Mouse (Mus musculus) effector memory CD4-positive, alpha-beta T cell, adult 7 months (primary cell): ENCODE results near the gene Zic2. TPM values are rescaled to one million over a fixed set of nuclear protein-coding genes. Genes with fewer than 3 reads are reported as not detected.

Source experiments
- polyA plus RNA-seq: library from polyadenylated mRNA; unstranded; fragments of 100-300 nt; shearing (Covaris generic); gene quantifications from one replicate; pipeline ENCODE4 v1.2.1, GENCODE M21; 2017

The Zic2 gene
- not detected for polyA plus RNA-seq

DNA sequence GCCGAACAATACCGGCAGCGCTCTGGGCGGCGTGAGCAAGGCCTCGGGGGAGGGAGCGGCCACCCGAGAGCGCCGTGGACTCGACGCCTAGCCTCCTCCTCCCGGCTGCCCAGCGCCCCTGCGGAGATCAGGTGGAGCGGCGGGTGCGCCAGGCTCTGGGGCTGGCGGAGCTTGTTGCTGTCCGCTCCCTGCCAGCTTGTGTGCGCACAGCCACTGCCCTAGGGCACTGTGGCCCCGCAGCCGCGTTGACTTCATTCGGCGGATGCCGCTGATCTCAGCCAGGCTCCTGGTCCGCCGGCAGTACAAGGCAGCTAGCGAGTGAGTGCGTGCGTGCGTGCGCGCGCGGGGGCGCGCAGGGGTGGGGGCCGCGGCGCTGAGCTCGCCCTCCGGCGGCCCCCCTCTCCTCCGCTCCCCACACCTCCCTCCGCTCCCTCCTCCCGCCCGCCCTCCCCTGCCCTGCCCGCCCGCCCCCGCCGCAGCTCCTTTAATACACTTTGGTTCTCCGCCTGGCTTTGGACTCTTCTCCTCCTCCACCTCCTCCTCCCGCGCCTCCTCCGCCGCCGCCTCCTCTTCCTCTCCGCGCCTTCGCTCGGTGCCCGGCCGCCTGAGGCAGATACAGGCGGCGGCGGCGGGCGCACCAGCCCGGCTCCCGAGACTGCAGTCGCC is at the start of gene Zic2:
TSS of gene Zic2 (plus strand) at position 545 of the 666 bp plus-strand sequence.

DNA sequence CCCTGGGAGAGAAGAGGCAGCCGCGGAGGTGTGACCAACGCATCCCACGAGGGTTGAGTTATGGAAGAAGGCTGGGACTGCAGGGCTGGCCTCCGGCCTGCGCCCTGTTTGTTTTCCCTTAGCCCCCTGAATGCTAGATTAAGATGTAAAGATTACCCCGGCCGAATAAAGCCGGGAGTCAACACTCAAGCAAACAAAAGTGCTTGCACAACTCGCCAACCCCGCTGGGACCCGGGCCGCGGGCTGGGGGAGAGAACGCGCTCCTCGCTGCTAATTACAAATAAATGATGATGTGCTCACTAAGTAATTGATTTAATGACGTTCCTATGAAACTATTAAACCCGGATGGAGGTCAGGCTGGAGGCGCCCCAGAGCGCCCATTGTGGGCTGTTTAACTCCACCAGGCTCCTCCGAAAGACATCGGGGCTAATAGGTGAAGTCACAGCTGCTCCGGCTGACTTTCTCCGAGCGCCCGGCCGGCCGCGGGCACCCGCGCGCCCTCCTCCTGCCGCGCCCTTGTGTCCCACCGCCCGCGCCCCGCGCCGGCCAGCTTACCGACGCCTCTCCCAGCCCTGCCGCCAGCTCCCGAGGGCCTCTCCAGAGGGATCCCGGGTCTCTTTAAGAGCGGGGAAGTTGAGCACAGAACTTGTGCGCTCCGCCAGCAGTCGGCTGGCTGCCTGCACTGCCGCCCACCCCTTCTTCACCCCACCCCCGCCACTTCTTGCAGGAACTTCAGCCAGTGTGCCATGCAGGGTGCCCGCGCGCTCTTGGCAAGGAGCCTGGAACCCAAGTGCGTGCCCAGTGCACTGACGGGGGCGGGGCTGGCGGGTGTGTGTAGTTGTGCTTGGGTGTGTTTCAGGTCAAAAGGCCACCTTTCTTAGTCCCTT is 24.5 kb upstream of the Zic2 start, which contains the start of gene Gm5089:
TSS of gene Gm5089 (minus strand) at position 620 of the 887 bp plus-strand sequence.

DNA sequence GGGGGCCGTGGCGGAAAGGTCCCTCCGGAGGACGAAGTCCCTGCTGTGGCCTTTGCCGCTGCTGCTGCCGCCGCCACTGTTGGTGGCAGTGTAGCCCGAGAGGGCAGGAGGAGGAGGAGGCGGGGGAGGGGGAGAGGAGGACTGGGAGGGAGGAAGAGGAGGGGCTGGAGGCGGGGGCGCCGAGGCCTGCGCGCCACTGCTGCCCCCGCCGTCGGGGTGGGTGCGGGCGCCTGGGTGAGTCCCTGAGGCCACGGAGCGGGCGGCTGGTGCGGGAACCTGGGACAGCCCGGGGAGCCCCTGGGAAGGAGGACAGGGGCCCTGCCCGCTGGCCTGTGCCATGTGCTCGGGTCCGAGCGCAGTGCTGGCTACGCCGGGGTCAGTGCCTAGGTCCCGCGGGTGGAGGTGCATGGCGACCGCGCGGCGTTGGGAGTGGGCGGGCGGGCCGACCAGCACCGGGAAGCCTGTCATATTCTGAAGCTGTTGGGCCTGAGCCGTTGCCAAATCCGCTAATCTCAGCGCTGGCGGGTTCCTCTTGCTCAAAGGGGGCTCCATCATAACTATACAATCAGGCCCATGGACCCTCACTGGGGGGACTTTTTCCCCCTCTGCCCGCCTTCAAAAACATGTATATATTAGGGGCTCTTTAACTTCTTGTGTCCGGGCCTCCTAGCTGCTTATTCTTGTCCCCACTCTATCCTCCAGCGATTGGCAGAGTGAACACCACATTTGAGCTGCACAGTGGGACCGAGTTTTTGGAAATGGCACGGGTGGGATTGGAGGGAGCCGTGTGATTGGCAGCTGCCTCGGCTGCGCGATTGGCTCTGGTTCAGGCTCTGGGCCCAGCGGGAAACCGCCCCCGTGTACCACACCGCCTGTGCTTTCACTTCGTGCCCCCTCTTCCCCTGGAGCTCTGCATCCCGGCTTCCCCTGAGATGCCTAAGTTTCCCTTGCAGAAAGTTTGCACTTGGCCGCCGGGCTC is 10.2 kb upstream of the Zic2 start, which contains the start of gene Zic5:
TSS of gene Zic5 (minus strand) at position 915 of the 979 bp plus-strand sequence.

DNA sequence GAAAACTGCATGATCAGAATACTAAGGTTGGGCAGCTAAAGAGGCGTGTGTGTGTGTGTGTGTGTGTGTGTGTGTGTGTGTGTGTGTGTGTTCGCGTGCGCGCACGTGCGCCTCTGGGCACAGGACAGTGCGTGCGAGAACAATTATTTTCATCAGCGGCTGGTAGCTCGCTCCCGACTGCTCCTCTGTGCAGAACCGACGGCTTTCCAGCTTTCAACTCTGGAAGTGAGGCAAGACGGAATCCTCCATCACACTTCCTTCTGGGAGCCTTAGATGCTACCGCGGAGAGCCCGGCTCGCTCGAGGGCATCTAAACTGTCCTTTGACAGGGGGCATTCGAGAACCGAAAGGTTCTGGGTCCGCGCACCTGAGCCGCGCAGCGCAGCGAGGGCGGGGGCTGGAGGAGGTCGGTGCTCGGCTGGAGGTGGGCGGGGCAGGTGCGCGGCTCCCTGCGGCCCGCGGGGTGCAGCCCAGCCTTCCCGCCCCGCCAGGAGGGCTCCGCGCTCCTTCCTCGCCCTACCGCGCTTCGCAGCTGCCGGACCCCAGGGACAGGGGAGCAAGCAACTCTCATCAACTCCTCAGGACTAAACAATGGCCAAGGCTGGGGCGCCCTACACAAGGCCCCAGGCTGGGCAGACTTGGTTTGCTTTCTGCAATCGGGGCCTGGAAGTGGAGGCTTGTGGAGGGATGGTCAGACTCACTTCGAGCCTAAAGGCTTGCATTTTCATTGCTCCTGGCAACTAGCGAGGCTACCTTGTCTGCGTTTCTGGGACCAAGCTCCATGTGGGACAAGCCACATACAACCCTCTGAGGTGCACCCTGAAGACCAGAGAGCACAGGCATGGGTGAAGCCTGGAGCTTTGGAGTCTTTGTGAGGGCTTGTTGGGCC is 15.4 kb downstream of the Zic2 start, which contains the start of gene Gm10837:
TSS of gene Gm10837 (plus strand) at position 146 of the 888 bp plus-strand sequence.

Other genes starting within 250 kb of the Zic2 start
- not detected for gene Gm5089, start 24.3 kb upstream of the Zic2 start, polyA plus RNA-seq
- gene Zic5, start 9.8 kb upstream of the Zic2 start, polyA plus RNA-seq: 0.39 TPM
- gene Gm10837, start 15.2 kb downstream of the Zic2 start, polyA plus RNA-seq: 1.2 TPM
- gene Pcca, start 58.9 kb downstream of the Zic2 start, polyA plus RNA-seq: 25.5 TPM